Mouse (Mus musculus): Measurements from ENCODE around the gene Acot8. TPM values are rescaled to one million over a fixed set of nuclear protein-coding genes. Genes with fewer than 3 reads are reported as not detected.
"Not testable (repeated sequence)": the region's sequence is repeated elsewhere in the genome, so short reads cannot be mapped to it uniquely, and the experiment has no call there.

Acot8 gene
- polyA plus RNA-seq, 1 experiment from 2014 or later, result 17.8 TPM

DNA sequence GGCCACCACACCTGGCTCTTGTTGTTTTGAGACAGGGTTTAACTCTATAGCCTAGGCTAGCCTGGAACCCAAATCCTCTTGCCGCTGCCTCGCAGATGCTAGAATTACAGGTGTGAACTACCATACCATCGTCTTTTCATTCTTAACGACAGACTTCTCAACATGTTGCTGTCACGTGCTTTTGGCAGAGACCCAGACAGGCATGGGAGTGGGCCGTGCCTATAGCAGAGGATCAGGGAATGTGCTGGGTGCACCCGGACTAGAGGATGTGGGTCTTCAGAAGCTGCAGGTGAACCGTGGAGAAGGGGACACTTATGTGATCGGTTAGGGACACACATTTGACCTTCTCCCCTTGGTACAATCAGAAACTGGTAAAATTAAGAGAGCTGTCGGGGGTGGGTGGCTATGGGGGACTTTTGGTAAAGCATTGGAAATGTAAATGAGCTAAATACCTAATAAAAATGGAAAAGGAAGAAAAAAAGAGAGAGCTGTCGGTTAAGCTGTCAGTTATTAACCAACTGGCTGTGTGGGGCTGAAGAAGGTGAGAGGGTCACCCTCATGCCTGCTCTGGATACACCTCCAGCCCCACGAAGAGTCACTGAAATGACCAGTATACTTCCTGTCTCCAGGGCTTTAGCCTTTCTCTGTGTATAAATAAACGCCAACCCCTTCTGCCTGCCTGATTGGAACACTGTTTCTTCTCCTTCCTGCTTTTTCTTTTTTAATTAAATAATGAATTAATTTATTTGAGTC is 4.3 kb downstream of the Acot8 start:
- peaks cover 48% of the 10 kb centered on the region for H3K36me3 ChIP-seq (ENCODE audit: insufficient read depth)
- no peaks in the 10 kb centered on the region for H3K27me3 ChIP-seq (ENCODE audit: insufficient read depth, low read length)
- no peak overlapping the region for H3K27ac ChIP-seq (ENCODE audit: low read depth)
- H3K4me1 ChIP-seq (ENCODE audit: insufficient read depth), result peaks cover 5% of the 10 kb centered on the region
- H3K9ac ChIP-seq, result no peak overlapping the region
- no peaks in the 10 kb centered on the region for H3K9me3 ChIP-seq (ENCODE audit: low read depth, low read length)
- WGBS, result 87% methylated on average over 13 of the region's 13 CpGs
- H3K4me3 ChIP-seq (ENCODE audit: low read depth, low read length), result no peak overlapping the region
- TF ChIP-seq CTCF (IDR thresholded peaks at IDR 0.05; ENCODE audit: low read depth), result no peak
- H3K4me2 ChIP-seq, result no peak overlapping the region
- DNase-seq (no peak), ATAC-seq (ENCODE audit: insufficient read depth) (no peak)

DNA sequence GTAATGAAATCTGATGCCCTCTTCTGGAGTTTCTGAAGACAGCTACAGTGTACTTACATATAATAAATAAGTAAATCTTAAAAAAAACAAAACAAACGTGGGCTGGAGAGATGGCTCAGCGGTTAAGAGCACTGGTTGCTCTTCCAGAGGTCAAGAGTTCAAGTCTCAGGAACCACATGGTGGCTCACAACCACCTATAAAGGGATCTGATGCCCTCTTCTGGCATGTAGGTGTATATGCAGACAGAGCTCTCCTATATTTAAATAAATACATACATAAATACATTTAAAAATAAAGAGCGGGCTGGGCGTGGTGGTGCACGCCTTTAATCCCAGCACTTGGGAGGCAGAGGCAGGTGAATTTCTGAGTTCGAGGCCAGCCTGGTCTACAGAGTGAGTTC is 6.1 kb downstream of the Acot8 start:
- not testable (repeated sequence) for ATAC-seq (ENCODE audit: insufficient read depth); H3K9me3 ChIP-seq (ENCODE audit: low read depth, low read length); H3K4me2 ChIP-seq; H3K27me3 ChIP-seq (ENCODE audit: insufficient read depth, low read length); H3K4me1 ChIP-seq (ENCODE audit: insufficient read depth); H3K4me3 ChIP-seq (ENCODE audit: low read depth, low read length); H3K27ac ChIP-seq (ENCODE audit: low read depth); H3K9ac ChIP-seq
- DNase-seq, result peak; percentile 38
- peak; percentile 35 for TF ChIP-seq CTCF (IDR thresholded peaks at IDR 0.05; ENCODE audit: low read depth)
- WGBS, result 80% methylated on average over 6 of the region's 6 CpGs
- H3K36me3 ChIP-seq (ENCODE audit: insufficient read depth), result peaks cover 61% of the 10 kb centered on the region

GRCm38 (mm10) chr2:164795868-164796267 is 8.8 kb downstream of the Acot8 start:
- WGBS, result 74% methylated on average over 4 of the region's 4 CpGs
- H3K4me1 ChIP-seq (ENCODE audit: insufficient read depth), result no peaks in the 10 kb centered on the region
- no peaks in the 10 kb centered on the region for H3K27me3 ChIP-seq (ENCODE audit: insufficient read depth, low read length)
- ATAC-seq (ENCODE audit: insufficient read depth), result no peak
- no peak overlapping the region for H3K4me2 ChIP-seq
- TF ChIP-seq CTCF (IDR thresholded peaks at IDR 0.05; ENCODE audit: low read depth), result no peak
- DNase-seq, result no peak
- H3K4me3 ChIP-seq (ENCODE audit: low read depth, low read length), result no peak overlapping the region
- H3K9me3 ChIP-seq (ENCODE audit: low read depth, low read length), result no peaks in the 10 kb centered on the region
- H3K36me3 ChIP-seq (ENCODE audit: insufficient read depth), result peaks cover 81% of the 10 kb centered on the region
- no peak overlapping the region for H3K9ac ChIP-seq
- no peak overlapping the region for H3K27ac ChIP-seq (ENCODE audit: low read depth)

- DNase-seq (peak; percentile 96), ATAC-seq (ENCODE audit: insufficient read depth) (peak; percentile 56; the same call in 1 of the 2 replicates)
- 27% methylated on average over 5 of the region's 5 CpGs for WGBS
- H3K27ac ChIP-seq (ENCODE audit: low read depth), result no peak overlapping the region
- no peaks in the 10 kb centered on the region for H3K27me3 ChIP-seq (ENCODE audit: insufficient read depth, low read length)
- H3K9me3 ChIP-seq (ENCODE audit: low read depth, low read length), result no peaks in the 10 kb centered on the region
- no peak overlapping the region for H3K4me3 ChIP-seq (ENCODE audit: low read depth, low read length)
- H3K9ac ChIP-seq, result no peak overlapping the region
- peaks cover 79% of the 10 kb centered on the region for H3K36me3 ChIP-seq (ENCODE audit: insufficient read depth)
- no peak overlapping the region for H3K4me2 ChIP-seq
- H3K4me1 ChIP-seq (ENCODE audit: insufficient read depth), result no peaks in the 10 kb centered on the region
- TF ChIP-seq CTCF (IDR thresholded peaks at IDR 0.05; ENCODE audit: low read depth), result peak; percentile 88
Measured at GRCm38 (mm10) chr2:164794293-164794692, 10.4 kb downstream of the Acot8 start.

DNA sequence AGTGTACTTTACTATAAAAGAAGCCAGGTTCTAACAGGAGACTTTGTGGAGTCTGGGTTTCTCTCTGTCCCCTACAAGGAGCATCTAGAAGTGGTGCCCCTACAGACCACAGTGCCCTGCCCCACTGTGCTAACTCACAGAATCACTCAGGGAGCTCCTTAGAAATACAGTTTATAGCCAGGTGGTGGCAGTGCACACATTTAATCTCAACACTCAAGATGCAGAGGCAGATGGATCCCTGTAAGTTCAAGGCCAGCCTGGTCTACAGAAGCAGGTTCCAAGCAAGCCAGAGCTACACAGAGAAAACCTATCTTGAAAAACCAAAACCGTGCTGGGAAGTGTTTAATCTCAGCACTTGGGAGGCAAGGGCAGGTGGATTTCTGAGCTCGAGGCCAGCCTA is 10.9 kb downstream of the Acot8 start:
- peak; percentile 29 for DNase-seq
- WGBS, result 92% methylated on average over 2 of the region's 2 CpGs

GRCm38 (mm10) chr2:164793236-164793635 is 11.4 kb downstream of the Acot8 start:
- no peak overlapping the region for H3K27ac ChIP-seq (ENCODE audit: low read depth)
- no peak overlapping the region for H3K4me2 ChIP-seq
- peak; percentile 84 for TF ChIP-seq CTCF (IDR thresholded peaks at IDR 0.05; ENCODE audit: low read depth)
- no peak overlapping the region for H3K4me3 ChIP-seq (ENCODE audit: low read depth, low read length)
- no peaks in the 10 kb centered on the region for H3K4me1 ChIP-seq (ENCODE audit: insufficient read depth)
- H3K9me3 ChIP-seq (ENCODE audit: low read depth, low read length), result no peaks in the 10 kb centered on the region
- no peaks in the 10 kb centered on the region for H3K27me3 ChIP-seq (ENCODE audit: insufficient read depth, low read length)
- peak; percentile 77 for DNase-seq
- no peak overlapping the region for H3K9ac ChIP-seq
- H3K36me3 ChIP-seq (ENCODE audit: insufficient read depth), result peaks cover 79% of the 10 kb centered on the region
- ATAC-seq (ENCODE audit: insufficient read depth), result 0 out of 2 replicates have a peak, but pooled peaks have one; percentile 13
- 65% methylated on average over 3 of the region's 3 CpGs for WGBS

More for the DNA sequence above, 10.9 kb downstream of the Acot8 start:
- H3K4me3 ChIP-seq (ENCODE audit: low read depth, low read length), result no peak overlapping the region
- no peaks in the 10 kb centered on the region for H3K9me3 ChIP-seq (ENCODE audit: low read depth, low read length)
- 0 out of 2 replicates have a peak, but pooled peaks have one; percentile 15 for ATAC-seq (ENCODE audit: insufficient read depth)
- no peak overlapping the region for H3K9ac ChIP-seq
- H3K27ac ChIP-seq (ENCODE audit: low read depth), result no peak overlapping the region
- peaks cover 80% of the 10 kb centered on the region for H3K36me3 ChIP-seq (ENCODE audit: insufficient read depth)
- TF ChIP-seq CTCF (IDR thresholded peaks at IDR 0.05; ENCODE audit: low read depth), result no peak; the same call in 1 of the 2 replicates
- H3K27me3 ChIP-seq (ENCODE audit: insufficient read depth, low read length), result no peaks in the 10 kb centered on the region
- no peak overlapping the region for H3K4me2 ChIP-seq
- H3K4me1 ChIP-seq (ENCODE audit: insufficient read depth), result no peaks in the 10 kb centered on the region

DNA sequence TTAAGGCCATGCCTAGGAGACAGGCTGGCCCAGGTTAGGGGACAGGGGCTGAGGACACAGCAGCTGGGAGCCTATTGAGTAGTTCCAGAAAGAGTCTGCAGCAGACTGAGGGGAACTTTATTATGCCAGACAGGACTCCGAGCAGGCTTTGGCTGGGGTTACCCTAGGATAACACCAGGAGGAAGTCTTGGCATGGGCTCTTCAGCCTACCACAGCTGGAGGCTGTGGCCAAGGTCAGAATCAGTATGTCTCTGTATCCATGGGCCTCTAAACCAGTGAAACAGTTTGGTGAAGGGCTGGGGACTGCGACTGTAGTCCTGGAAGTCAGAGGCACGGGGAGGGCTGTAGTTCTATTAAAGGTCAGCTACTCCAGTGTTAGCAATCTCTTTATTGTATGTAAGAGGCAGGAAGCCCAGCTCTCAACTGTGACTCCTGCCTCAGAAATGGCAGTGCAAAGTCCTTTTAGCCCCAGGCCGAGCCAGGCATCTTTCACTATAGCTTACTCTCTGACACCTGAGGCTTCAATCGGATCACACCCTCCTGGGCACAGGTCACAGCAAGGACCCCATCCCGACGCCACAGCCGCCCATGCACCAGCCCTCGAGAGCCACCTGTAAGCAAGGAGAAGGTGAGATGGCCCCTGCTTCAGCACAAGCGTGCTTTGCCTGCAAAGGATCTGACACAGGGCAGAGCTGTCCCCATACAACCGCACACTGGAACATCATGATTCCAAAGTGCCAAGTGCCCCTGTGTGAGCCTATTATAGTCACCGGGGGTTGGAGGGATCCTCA is 12.1 kb downstream of the Acot8 start:
- Histone ChIP-seq H3K4me1 (ENCODE audit: insufficient read depth) (no peaks in the 10 kb centered on the region), H3K9me3 (ENCODE audit: low read depth, low read length) (no peaks in the 10 kb centered on the region), H3K27ac (ENCODE audit: low read depth) (no peak overlapping the region), H3K36me3 (ENCODE audit: insufficient read depth) (peaks cover 74% of the 10 kb centered on the region), H3K9ac (no peak overlapping the region), H3K4me2 (no peak overlapping the region), H3K4me3 (ENCODE audit: low read depth, low read length) (no peak overlapping the region), H3K27me3 (ENCODE audit: insufficient read depth, low read length) (no peaks in the 10 kb centered on the region)
- 87% methylated on average over 12 of the region's 12 CpGs for WGBS
- DNase-seq, result no peak
- TF ChIP-seq CTCF (IDR thresholded peaks at IDR 0.05; ENCODE audit: low read depth), result no peak
- ATAC-seq (ENCODE audit: insufficient read depth), result no peak

All from lung, embryonic 14.5 days (tissue).